Mouse (Mus musculus) 3T3-L1 (cell line): ENCODE data around the gene Tgfbr2.

Source experiments
- DNase-seq: peaks from one replicate; pipeline ENCODE4 v3.0.0-alpha.2; 2015; ENCODE audit warnings: low read depth, low spot score

Tgfbr2 gene

GRCm38 (mm10) chr9:116115875-116116274 lies 59.3 kb downstream of the Tgfbr2 start:
- DNase-seq: no peak

GRCm38 (mm10) chr9:116114339-116114738 lies 60.8 kb downstream of the Tgfbr2 start:
- no peak for DNase-seq

- no peak for DNase-seq
Measured at GRCm38 (mm10) chr9:116111149-116111970, 63.8 kb downstream of the Tgfbr2 start.

GRCm38 (mm10) chr9:116108729-116109128 lies 66.4 kb downstream of the Tgfbr2 start:
- no peak for DNase-seq

- DNase-seq: no peak
Measured at GRCm38 (mm10) chr9:116104770-116105169, 70.4 kb downstream of the Tgfbr2 start.

- no peak for DNase-seq
Measured at GRCm38 (mm10) chr9:116101842-116102241, 73.3 kb downstream of the Tgfbr2 start.

GRCm38 (mm10) chr9:116100015-116100414 lies 75.1 kb downstream of the Tgfbr2 start:
- no peak for DNase-seq

- DNase-seq: no peak
Measured at GRCm38 (mm10) chr9:116099596-116099993, 75.6 kb downstream of the Tgfbr2 start.

- peak; percentile 35 for DNase-seq
Measured at GRCm38 (mm10) chr9:116098724-116099595, 76.2 kb downstream of the Tgfbr2 start.

- no peak for DNase-seq
Measured at GRCm38 (mm10) chr9:116091921-116092320, 83.2 kb downstream of the Tgfbr2 start.

GRCm38 (mm10) chr9:116091101-116091841 lies 83.9 kb downstream of the Tgfbr2 start:
- DNase-seq: no peak

GRCm38 (mm10) chr9:116090296-116090695 lies 84.9 kb downstream of the Tgfbr2 start:
- no peak for DNase-seq

- DNase-seq: peak; percentile 38
Measured at GRCm38 (mm10) chr9:116088912-116089311, 86.2 kb downstream of the Tgfbr2 start.

- peak; percentile 88 for DNase-seq
Measured at GRCm38 (mm10) chr9:116087880-116088279, 87.3 kb downstream of the Tgfbr2 start.

GRCm38 (mm10) chr9:116087263-116087662 lies 87.9 kb downstream of the Tgfbr2 start:
- peak; percentile 42 for DNase-seq

GRCm38 (mm10) chr9:116085999-116086398 lies 89.2 kb downstream of the Tgfbr2 start:
- DNase-seq: no peak

- DNase-seq: no peak
Measured at GRCm38 (mm10) chr9:116084324-116084931, 90.7 kb downstream of the Tgfbr2 start.

- no peak for DNase-seq
Measured at GRCm38 (mm10) chr9:116083726-116084323, 91.3 kb downstream of the Tgfbr2 start.

- DNase-seq: no peak
Measured at GRCm38 (mm10) chr9:116083300-116083699, 91.9 kb downstream of the Tgfbr2 start.

GRCm38 (mm10) chr9:116081781-116082180 lies 93.4 kb downstream of the Tgfbr2 start:
- DNase-seq: no peak

GRCm38 (mm10) chr9:116077419-116077818 lies 97.7 kb downstream of the Tgfbr2 start:
- no peak for DNase-seq
